Mouse (Mus musculus): Measurements from ENCODE around the gene Plac1.
A peak's percentile ranks its signal among the peaks of the same experiment; 100 is the strongest.

Gene Plac1

DNA sequence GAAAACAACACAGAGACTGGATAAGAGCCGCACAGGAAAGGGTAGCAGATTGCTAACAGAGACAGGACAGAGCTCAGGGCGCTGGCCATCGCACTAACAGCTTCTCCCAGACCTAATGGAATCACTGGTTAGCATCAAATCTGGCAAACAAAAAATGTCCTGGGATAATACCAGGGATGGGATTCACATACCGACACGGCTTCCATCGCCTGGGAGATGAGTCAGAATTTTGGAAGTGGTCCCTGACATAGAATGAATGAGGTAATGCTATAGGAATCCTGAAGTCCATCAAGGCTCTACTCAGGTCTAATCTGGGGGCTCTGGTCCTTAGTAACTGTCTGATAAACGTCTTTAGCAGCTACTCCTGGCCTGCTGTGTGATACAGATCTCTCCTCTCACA lies 140.0 kb downstream of the Plac1 start:
- DNase-seq, result no peak

DNA sequence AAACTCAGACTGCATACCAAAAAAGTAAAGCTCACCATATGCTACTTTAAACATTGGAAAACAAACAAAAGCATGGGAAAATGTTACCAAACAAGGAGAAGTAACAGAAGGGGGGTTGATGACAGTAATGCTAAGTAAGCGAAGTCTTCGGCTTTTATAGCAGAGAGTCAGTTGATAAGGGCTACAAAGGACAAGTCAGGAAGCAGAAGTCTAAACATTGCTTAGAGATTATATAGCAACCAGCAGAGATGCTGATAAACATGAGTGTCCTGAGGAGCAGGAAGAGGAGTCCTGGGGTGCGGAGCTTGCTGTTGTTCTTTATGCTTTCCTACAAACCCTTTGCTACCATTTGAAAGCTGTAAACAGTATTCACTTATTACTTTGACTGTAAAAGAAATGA lies 140.6 kb downstream of the Plac1 start:
- DNase-seq, result no peak

DNA sequence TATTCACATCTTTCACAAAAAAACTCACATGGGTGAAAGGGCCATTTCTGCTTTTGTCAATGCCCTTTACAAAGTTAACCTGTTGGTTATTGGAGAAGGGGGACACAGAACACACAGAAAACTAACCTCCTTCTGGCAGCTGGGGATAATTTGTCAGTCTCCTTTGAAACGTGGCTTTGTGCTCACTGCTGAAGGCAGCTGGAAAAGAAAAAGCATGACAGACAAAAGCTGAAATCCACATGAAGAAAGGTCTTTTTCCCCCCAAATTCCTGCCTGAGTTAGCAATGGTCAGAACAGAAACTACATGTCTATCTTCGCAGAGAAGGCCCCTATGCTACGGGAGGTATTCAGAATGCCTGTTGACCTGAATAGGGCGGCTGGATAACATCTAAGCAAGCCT lies 141.6 kb downstream of the Plac1 start:
- DNase-seq, result no peak

DNA sequence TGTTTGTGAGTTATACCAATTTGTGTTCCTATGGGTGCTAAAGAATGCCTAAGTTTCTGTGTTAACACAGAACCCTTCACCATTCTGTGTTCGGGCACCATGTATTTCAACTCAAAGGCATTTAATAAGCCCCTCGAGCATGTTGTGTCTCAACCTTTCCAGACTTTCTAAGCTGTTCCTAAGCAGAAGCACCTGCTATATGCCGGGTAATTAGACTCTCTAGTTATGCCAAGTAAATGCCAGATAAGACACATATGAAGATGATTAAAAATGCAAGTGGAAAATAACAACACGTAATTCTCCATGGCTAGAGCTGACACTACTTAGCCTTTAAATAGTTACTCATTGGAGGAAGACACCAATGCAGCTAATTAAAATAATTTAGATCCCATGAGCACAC lies 142.1 kb downstream of the Plac1 start:
- DNase-seq, result no peak

GRCm38 (mm10) chrX:53093381-53093780 lies 146.5 kb downstream of the Plac1 start:
- no peak for DNase-seq

DNA sequence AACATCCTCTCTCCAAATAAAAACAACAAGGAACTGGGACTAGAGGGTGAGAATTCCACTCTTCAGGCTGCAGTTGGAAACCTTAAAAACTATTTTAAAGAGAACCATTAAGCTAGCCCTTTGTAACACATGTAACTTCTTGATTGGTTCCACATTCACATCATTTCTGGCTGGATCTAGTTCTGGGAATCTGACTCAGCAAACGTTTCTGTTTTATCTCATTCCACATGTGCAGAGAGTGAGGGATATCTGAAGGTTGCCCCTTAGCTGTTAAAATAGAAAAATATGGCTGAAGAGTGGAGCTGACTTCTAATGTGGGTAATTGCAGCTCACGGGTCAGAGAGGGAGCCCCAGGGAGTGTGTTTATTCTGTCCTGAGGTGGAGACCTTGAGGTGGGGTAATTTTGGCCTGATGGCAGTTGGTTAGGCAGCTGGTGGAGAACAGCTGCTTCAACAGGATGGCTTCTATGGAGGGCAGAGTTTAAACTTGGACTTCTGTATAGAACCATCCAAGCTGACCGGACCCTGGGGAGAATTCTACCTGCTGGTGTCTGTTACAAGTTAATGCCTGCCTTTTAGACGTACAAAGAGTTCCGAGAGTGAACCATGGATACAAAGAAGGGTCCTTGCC lies 151.1 kb downstream of the Plac1 start:
- no peak for DNase-seq

DNA sequence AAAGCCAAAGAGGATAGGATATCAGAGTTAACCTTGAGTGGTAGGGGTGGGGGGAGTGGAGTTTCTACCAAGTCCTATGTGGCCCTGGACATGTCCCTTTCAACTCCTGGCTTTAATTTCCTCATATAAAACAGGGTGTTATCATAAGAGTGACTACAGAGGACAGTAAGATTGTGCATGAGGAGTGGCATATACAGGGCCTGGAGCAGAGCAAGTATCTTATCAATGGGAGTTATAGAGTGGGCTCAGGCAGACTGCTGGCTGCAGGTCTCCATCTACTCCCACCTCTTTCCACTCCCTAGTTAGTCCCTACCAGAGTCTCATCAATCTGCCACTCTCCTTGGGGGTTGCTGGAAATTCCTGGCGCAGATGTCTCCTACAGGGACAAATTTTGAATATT lies 152.7 kb downstream of the Plac1 start:
- DNase-seq, result no peak

- no peak for DNase-seq
Observed at GRCm38 (mm10) chrX:53085559-53085958, 154.4 kb downstream of the Plac1 start.

DNA sequence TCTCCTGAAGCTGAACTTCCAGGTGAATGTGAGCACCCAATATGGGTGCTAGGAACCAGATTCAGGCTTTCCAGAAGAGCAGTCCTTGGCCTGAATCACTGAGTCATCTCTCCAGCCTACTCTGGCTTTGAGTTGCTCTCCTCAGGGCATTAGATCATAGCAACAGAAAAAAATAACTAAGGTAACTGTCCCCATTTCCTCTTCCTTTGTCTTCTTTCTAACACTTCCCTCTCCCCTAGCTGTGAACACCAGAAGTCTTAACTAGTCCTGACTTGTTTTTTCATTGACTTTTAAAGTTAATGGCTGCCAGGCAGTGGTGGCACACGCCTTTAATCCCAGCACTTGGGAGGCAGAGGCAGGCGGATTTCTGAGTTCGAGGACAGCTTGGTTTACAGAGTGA lies 175.5 kb downstream of the Plac1 start:
- DNase-seq, result no peak

- no peak for DNase-seq
Observed at GRCm38 (mm10) chrX:53059426-53060007, 180.4 kb downstream of the Plac1 start.

GRCm38 (mm10) chrX:53058459-53059280 lies 181.2 kb downstream of the Plac1 start:
- DNase-seq, result peak in 1 of 2 experiments; percentile 3

DNA sequence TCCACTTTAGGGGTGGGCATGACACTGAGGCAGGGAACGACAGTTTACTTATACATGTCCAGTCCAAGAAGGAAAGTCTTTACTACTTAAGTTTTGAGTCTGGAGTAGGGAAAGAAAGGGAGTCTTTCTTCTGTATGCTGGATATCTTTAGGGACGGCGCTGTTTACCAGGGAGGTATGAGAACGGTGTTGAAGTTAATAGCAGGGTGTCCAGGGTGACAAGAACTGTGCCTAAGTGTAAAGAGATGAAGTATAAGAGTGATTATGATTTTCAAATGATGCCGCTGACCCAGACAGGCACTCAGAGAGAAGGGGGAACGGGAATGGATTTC lies 182.2 kb downstream of the Plac1 start:
- no peak for DNase-seq

- peak; percentile 13 to 48 for DNase-seq
Observed at GRCm38 (mm10) chrX:53057054-53057759, 182.7 kb downstream of the Plac1 start.

DNA sequence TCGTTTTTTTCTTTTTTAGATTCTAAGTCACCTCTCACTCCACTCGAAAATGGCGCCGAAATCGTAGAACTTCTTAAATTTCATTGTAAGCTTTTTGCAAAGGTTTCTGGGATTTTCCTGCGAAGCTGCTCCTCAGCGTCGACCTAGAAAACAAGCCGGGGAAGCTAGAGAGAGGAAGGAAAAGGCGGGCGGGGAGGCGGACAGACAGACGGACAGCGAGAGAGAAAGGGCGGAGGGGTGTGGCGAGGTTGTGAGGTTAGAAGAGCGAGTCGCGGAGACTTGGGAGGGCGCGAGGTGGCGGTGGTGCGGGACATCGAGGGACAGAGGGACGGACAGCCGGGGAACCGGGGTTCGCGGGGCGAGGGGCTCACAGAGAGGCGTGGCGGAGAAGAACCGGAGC lies 183.3 kb downstream of the Plac1 start:
- no peak for DNase-seq

DNA sequence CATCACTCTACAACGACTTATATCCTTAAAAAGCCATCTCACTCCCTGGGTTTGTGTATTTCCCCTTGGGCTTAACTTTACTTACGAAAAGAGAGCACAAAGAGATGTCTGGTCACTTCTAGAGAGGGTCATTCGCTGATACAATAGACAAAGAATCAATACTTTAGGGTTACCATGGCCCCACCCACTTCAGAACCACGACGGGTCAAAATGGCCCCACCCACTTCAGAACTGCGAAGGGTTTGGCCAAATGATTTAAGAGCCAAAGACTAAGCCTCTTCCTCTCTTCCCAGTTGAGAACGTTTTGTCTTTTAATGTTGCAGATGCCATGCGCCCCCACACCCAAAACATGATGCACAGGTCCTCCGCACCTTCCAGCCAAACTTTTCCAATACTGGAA lies 184.1 kb downstream of the Plac1 start:
- DNase-seq, result no peak

GRCm38 (mm10) chrX:53053885-53054284 lies 186.0 kb downstream of the Plac1 start:
- DNase-seq, result no peak

DNA sequence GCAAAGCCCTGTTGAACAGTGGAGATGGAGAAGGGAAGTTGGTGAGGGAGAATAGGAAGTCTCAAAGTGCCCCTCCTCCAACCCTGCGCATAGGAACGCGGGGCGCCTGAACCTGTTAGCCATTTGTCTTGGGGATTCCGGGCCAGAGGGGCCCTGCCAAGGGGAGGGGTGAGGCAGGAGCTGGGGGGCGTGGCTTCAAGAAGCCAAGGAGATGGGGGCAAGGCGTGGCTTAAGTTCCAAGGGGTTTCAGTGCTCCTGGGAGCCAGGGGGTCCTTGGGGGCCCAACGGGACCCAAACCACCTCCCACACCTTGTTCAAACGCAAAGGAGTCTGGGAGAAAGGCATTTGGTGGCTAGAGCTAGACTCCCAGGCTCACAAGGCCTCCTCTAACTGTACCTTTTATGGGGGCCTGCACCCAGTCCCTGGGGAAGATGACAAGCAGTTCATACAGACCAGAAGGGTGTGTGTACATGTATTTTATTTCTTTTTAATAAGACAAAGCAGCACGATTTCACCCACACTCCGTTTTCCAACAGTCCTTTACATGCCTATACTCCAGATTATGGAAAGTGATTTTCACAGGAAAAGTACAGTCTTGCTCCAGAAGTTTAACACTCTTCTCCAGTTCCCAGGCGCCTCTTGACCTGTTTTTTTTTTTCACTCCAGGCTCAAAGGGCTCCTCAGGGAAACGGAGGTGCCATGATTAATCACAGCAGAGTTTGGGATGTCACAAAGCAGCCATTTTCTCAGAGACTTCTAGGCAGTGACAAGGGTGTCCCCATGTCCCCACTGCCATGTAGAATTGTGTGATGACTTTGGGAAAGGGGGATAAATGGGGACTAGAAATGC lies 187.0 kb downstream of the Plac1 start:
- no peak for DNase-seq

DNA sequence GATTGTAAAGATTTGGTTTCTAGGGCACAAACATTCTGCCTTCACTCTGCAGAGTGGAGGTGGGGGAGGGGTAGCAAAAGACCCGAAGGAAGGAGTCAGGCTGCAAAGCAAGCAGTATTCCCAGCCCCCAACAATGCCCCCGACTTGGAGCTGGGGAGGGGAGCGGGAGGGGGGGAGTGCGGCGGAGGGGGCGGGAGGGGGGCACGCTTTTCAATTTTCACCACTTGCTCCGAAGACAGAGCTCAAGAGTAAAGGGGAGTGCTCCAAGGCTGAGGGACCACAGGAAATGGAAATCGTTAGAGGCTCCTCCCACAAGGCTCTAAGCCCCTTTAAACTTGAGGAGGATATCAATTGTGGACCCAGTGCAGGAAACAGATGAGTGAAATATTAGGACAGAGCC lies 189.6 kb downstream of the Plac1 start:
- DNase-seq, result no peak

GRCm38 (mm10) chrX:53049196-53049595 lies 190.7 kb downstream of the Plac1 start:
- no peak for DNase-seq

- DNase-seq, result no peak
Observed at GRCm38 (mm10) chrX:53046911-53047310, 193.0 kb downstream of the Plac1 start.

DNA sequence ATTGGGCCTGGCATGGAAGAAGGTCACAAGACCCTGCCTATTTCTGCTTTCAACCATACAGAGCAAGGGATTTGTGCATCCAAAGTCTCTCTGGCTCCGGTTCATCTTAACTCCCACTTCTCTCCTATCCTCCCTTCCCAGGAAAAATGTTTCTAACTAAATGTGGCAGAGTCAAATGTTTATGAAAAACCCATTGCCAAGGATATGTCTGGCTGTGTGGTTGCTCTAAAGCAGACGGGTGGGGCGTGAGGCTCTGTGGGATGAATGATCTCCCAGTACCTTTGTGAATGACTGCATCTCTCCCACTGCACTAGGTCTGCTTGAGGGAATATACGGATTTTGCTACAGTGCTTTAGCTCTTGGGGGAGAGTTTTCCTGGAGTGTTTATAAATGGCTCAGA lies 193.9 kb downstream of the Plac1 start:
- no peak for DNase-seq

- no peak for DNase-seq
Observed at GRCm38 (mm10) chrX:53045187-53045903, 194.6 kb downstream of the Plac1 start.

Measured in cerebellum, adult 18-20 months (tissue).